Mouse (Mus musculus): Measurements from ENCODE around the gene Pnpla7. TPM values are rescaled to one million over a fixed set of nuclear protein-coding genes. Genes with fewer than 3 reads are reported as not detected.

The Pnpla7 gene
- polyA plus RNA-seq, 1 experiment = 11.0 TPM

DNA sequence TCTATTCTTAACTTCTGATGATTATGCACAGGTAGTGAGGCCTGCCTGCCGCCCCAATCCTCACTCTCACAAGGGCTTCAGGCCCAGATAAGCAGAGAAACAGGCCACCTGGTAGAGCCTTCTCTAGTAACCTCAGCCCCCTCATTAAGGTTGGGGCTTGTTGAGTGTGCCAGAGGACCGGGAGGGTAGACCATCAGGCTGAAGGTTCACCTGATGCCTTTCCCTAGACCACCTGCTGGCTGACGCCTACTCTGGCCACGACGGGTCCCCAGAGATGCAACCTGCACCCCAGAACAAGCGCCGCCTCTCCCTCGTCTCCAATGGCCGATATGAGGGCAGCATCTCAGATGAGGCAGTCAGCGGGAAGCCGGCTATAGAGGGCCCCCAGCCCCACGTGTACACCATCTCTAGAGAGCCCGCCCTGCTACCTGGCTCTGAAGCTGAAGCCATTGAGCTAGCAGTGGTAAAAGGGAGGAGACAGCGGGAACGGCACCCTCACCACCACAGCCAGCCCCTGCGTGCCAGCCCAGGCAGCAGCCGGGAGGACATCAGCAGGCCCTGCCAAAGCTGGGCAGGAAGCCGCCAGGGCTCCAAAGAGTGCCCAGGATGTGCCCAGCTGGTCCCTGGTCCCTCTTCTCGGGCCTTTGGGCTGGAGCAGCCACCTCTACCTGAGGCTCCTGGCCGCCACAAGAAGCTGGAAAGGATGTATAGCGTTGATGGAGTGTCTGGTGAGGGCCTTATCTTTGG, 79.7 kb downstream of the Pnpla7 start:
- 92% methylated on average over 21 of the region's 21 CpGs for WGBS
- no peak for DNase-seq (ENCODE audit: low read depth, low spot score)

DNA sequence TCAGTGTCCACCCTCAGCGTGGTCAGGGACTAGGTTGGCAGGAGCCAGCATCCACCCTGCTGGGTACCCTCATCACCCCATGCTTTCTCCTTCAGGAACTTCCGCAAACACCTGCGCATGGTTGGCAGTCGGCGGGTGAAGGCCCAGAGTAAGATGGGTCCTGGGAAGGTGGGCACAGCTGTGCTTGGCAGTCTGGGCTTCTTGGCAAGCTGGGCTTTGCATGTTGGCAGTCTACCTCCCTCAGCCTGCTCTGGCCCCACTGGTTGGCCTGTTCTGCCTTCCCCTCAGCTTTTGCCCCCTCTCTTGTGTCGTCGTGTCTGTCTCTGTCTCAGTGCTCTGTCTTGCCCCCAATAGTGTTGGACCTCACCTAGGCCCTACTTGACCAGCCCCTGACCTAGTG, 83.1 kb downstream of the Pnpla7 start:
- DNase-seq (ENCODE audit: low read depth, low spot score) = no peak
- 90% methylated on average over 7 of the region's 7 CpGs for WGBS

DNA sequence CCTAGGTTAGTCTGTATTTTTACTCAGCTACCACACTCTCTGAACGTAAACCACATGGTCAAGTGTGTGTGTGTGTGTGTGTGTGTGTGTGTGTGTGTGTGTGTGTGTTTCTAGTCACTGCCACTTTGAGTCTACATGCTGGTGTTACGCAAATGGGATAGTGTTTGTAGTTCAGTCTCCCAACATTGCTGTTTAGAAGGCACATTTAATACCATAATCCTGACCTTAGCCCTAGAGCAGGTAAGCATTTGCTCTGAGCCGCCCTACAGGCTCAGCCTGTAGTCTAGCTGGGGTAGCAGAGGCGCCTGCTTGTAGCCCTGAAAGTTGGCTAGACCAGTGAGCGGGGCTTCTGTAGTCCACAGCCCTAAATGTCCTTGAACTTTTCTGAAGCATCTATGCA, 87.7 kb downstream of the Pnpla7 start:
- no peak for DNase-seq (ENCODE audit: low read depth, low spot score)
- 83% methylated on average over 5 of the region's 5 CpGs for WGBS

DNA sequence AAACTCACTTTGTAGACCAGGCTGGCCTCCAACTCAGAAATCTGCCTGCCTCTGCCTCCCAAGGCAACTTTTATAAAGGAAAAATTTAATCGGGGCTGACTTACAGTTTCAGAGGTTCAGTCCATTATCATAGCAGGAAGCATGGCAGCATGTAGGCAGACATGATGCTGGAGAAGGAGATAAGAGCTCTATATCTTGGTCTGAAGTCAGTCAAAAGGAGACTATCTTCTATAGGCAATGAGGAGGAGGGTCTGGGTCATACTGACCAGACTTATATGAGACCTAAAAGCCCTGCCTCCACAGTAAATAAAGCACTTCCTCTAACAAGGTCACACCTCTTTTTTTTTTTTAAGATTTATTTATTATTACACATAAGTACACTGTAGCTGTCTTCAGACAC, 88.5 kb downstream of the Pnpla7 start:
- 89% methylated on average over 1 of the region's 1 CpGs for WGBS

DNA sequence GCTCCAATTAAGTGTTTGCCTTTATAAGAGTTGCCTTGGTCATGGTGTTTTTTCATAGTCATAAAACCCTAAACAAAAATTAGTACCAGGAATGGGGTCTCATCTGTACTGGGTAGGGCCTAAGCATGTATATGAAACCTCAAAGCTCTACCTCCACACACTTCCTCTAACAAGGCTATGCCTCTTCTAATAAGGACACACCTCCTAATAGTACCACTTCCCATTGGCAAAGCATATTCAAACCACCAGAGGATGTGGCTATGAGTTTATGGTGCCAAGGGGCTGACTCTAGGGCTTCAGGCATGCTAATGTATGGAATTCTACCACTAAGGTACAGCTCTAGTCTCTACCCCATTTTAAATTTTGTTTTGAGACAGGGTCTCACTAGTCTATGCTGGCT, 89.7 kb downstream of the Pnpla7 start:
- no peak for DNase-seq (ENCODE audit: low read depth, low spot score)

More for the DNA sequence above, 88.5 kb downstream of the Pnpla7 start:
- DNase-seq (ENCODE audit: low read depth, low spot score) = no peak

DNA sequence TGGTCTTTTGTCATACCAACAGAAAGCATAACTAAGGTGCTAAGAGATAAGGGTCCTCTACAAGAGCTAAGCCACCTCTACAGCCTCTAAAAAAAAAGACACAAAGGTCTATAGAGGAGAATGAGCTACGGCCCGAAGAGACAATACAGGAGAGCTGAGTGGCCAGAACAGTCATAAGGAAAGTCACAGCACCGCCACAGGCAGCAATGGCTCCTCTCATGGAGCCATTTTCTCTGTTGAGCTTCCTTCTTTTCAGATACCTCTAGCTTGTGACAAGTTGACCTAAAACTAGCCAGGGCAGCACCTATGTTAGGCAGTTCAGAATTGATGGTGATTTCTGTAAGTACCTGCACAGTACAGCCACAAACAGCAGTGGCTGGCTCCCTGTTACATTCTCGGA, 90.7 kb downstream of the Pnpla7 start:
- WGBS = 84% methylated on average over 4 of the region's 4 CpGs
- no peak for DNase-seq (ENCODE audit: low read depth, low spot score)

DNA sequence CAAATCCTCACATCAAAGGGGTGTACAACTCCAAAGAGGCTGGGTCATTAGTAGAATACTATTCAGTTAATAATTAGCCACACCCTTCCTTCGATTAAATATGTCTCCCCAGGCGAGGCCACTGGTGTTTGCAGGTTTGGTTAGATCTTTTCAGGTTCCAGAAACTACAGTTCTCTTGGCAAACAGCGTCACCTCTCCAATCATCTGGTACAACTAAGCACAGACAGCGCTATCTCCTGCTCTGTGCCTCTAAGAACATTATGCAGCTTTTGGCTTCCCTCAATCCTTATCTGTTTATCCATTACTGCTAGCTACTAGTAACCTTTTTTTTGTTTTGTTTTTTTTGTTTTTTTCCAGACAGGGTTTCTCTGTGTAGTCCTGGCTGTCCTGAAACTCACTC, 93.7 kb downstream of the Pnpla7 start:
- WGBS = 82% methylated on average over 4 of the region's 4 CpGs
- DNase-seq (ENCODE audit: low read depth, low spot score) = no peak

DNA sequence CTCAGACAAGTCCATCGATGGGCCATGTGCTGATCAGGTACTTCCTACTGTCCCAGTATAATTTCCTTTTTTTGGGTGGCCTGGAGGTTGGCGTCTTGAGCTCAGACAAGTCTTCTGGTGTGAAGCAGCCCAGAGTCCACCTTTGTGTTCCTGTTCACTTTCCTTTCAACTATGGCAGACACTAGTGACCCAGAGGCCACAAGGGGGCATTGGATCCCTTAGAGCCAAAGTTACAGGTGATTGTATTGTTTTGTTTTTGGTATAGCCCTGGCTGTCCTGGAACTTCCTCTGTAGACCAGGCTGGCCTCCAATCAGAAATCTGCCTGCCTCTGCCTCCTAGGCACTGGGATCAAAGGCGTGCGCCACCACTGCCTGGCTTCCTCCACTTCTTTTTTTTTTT, 96.6 kb downstream of the Pnpla7 start:
- DNase-seq (ENCODE audit: low read depth, low spot score) = no peak
- 92% methylated on average over 4 of the region's 4 CpGs for WGBS

DNA sequence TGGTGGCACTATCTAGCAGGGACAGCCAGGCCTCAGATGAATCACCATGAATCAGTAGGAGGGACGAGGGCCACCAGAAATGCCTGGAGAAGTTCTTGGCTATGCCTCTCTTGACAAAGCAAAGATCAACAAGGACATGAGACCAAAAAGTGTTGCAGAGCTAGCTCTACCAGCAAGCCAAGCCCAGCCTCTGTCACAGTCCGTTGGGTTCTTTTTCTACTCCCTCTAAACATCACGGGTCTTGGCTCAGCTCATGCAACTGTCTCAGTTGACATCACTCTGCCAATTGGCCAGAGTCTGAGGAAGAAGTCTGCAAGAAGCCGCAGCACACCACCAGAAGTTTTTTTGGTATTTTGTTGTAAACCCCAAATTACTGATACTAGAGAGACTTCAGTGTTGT, 99.7 kb downstream of the Pnpla7 start:
- DNase-seq (ENCODE audit: low read depth, low spot score) = no peak
- whole genome bisulfite sequencing = 34% methylated on average over 4 of the region's 4 CpGs

DNA sequence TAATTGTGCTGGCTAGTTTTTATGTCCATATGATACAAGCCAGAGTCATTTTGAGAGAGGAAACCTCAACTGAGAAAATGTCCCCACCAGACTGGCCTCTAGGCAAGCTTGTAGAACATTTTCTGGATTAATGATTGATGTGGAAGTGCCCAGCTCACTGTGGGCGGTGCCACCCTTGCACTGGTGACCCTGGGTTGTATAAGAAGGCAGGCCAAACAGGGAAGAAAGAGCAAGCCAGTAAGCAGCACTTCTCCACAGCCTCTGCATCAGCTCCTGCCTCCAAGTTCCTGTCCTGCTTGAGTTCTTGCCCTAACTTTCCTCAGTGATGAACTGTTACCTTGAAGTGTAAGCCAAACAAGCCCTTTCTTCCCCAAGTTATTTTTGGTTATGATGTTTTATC, 103.1 kb downstream of the Pnpla7 start:
- WGBS = 22% methylated on average over 1 of the region's 1 CpGs
- no peak for DNase-seq (ENCODE audit: low read depth, low spot score)

DNA sequence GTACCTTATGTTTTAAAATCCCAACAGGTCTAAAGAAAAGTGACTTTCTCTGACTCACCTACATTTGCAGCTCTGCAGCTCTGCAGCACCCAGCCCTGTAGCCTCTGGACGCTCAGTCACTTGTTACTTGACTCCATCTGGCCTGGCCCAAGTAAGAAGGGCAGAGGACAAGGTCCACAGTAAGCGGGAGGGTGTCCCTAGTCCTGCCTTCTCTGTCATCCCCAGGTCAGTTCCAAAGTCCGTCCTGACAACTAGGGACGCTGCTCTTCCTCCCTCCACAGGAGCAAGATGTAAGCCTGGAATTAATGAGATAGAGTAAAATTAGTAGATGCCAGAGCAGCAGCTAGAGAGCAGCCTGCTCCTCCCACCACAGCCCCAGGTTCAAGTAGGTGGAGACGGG, 104.2 kb downstream of the Pnpla7 start, which contains the start of gene Entpd8:
Gene Entpd8 (plus strand): TSS at position 229 of the 400 bp plus-strand sequence.
- DNase-seq (ENCODE audit: low read depth, low spot score) = peak; percentile 88
- 28% methylated on average over 5 of the region's 5 CpGs for WGBS

DNA sequence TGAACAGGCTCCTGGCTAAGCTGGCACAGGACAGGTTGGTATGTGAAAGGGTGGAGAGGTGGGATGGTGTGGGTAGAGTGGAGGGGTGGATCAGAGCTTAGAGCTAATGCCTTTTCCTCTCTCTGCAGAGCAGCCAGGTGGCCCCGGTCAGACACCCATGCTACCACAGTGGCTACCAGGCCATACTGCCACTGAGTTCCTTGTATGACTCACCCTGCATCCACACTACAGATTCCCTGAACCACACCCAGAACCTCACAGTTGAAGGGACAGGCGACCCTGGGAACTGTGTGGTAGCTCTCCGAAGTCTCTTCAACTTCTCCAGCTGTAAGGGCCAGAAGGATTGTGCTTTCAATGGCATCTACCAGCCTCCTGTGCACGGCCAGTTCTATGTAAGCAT, 107.9 kb downstream of the Pnpla7 start:
- no peak for DNase-seq (ENCODE audit: low read depth, low spot score)
- 22% methylated on average over 4 of the region's 4 CpGs for WGBS

DNA sequence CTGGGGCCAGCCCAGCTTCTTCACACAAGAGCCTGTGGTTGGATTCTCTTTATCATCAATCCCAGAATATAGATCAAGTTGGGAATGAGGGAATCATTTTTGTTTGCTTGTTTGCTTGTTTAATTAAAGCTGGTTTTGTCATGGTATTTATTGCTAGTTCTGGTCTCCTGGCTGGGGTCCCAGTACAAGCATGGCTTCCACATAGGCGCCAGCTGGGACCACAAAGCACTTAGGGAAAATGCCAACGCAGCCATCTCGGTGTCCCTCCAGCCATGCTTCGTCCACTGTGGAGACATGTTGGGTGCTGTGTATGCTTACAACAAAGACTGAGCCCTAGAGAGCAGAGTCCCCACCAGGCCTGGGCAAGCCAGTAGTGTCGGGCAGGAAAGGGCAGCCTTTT, 109.7 kb downstream of the Pnpla7 start:
- 78% methylated on average over 5 of the region's 5 CpGs for whole genome bisulfite sequencing
- no peak for DNase-seq (ENCODE audit: low read depth, low spot score)

DNA sequence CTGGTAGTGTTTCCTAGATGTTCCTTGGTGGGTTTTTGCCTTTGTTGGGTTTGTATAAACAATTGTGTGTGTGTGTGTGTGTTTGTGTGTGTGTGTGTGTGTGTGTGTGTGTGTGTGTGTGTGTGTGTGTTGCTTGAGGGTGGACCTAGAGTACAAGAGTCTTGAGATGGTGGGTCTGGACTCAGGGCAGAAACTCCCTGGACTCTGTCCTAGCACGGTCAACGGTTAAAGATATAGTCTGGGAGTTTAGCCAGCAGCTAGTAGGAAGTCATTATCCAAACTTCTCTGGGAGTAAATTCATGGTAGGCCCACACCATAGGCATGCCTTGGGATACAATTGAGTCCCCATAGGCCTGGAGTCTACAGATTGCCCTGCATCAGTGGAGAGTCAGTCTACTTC, 112.0 kb downstream of the Pnpla7 start:
- 20% methylated on average over 2 of the region's 2 CpGs for WGBS
- DNase-seq (ENCODE audit: low read depth, low spot score) = no peak

DNA sequence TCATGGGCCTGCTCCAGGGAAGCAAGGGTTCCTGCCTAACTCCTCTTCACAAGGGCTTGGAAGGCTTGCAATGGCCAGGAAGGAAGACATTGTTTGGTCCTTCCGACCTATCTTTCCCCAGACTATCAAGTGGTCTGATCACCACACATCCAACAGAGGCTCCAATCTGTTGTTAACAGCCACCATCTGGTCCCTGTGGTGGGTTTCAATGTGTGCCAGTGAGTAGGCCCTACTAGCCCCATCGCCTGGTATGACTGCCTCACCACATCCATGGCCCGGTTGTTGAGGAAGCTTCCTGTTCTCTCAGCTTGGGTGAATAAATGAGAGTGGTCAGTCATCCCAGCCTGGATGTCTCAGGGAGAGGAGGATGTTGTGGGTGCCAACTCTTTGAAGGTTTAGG, 112.8 kb downstream of the Pnpla7 start:
- 84% methylated on average over 3 of the region's 3 CpGs for WGBS
- no peak for DNase-seq (ENCODE audit: low read depth, low spot score)

DNA sequence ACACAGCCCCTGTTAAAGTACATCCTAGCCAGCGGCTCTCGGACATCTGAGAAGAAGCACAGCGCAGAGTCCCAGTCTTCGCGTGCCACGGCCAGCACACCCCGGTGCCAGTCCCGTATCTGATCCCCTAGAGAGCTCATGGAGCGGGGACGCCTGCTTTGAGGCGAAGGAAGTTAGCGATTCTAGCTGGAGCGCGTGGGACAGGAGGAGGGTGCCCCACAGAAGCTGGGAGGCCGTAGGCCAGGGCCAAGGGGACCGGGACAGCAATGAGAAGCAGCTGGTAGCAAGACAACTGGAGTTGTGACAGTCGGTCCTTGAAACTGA, 118.9 kb downstream of the Pnpla7 start:
- WGBS = 23% methylated on average over 17 of the region's 17 CpGs
- DNase-seq (ENCODE audit: low read depth, low spot score) = no peak

DNA sequence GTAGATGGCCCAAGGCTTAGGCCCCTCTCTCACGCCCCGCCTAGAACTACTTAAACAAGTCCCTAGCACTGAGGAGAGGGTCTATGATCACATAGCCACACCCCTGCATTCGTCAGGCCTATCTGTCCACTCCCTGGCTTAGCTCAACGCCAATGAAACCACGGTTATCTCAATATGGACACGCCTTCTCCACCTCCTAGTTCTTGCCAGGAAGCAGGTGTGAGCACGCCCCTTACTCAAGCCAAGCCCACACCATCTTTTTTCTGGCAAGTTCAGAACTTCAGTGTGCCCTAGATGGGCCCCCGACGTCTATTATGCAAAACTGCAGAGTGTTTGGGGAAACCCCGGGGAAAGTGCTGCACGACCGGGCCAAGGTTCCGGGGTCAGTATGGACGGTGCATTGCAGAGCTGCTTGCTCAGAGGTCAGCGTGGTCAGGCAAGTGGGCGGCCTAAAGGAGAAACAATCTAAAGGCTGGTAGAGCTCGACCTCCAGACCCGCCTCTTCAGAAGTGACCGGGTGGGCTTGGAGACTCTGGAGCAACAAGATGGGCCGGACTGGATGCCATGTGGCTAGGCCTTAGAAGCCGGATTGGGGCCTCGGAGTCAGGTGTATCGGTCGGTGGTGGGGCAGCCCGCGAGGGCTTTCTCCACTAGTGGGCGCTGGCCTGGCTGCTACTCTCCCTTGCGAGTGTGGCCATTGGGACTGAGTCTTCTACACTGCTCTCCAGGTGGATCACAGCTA, 119.4 kb downstream of the Pnpla7 start, which contains the start of gene Noxa1:
Gene Noxa1 (minus strand): TSS at position 41 of the 742 bp plus-strand sequence.
- DNase-seq (ENCODE audit: low read depth, low spot score) = no peak
- WGBS = 19% methylated on average over 28 of the region's 28 CpGs

DNA sequence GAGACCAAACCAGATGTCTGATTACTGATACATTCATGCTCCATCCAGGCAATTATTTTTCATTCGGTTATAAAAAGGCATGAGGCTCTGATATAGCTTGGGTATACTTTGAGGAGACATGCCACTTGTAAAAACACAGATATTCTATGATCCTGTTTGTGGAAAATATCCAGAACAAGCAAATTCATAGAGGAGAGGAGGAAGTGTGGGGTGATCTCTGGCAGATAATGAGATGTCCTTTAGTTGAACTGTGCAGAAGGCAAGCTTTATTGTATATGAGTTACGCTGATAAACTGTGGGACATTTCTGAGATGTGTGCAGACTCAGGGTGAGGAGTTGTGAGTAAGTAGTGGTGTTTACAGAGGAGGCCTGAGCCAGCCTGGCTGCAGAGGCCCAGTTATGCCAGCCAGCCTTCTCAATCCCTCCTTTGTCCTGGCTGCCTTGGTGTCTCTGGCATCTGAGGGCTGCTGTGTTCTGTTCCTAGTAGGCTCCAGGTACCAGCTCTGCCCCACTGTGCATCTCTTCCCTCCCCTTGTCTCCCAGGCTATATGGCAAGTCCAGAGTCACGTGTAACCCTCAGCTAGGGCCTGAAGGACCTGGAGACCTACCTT, 122.3 kb downstream of the Pnpla7 start:
- DNase-seq (ENCODE audit: low read depth, low spot score) = no peak
- WGBS = 49% methylated on average over 3 of the region's 3 CpGs

DNA sequence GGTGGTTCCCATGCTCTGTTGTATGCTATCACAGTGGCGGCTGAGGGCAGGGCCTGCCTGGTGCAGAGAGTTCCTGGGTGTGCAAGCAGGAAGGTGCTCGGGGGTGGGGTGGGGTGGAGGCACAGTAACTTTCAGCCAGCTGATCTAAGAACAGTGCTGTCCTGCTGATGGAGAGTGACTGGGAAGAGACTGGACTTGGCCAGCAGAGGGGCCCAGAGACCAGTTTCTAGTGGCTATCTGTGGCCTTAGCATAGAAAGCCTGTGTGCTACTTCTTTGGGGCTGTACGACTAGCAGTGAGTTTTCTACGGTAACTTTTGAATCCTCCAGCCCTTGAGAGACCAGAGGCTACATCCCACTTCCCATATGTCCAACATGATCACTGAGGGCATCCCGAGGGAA, 123.1 kb downstream of the Pnpla7 start:
- no peak for DNase-seq (ENCODE audit: low read depth, low spot score)
- WGBS = 43% methylated on average over 5 of the region's 5 CpGs

DNA sequence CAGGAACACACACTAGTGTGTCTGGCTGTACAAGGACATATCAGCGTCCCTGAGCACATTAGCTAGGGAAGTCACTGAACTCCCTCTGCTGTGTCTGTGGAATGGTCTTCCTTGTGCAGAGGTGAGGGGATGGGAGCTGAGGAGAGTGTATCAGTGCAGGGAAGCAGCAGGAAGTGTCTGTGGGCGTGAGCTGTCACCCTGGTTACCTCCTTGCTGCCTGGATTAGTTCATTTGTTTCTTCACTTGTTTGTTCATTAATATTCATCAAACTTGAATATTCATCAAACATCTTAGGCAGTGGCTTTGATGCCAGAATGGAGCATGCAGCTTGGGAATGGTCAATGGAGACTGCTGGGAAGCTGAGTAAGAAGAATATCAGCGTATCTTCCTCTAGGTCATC, 123.9 kb downstream of the Pnpla7 start:
- DNase-seq (ENCODE audit: low read depth, low spot score) = no peak
- 89% methylated on average over 3 of the region's 3 CpGs for WGBS
